Mouse (Mus musculus): ENCODE results near the gene Atg4d. TPM values are rescaled to one million over a fixed set of nuclear protein-coding genes. Genes with fewer than 3 reads are reported as not detected.

Atg4d gene
- polyA plus RNA-seq, 1 experiment = 39.8 TPM

- H3K79me2 ChIP-seq (ENCODE audit: control insufficient read depth, insufficient read depth) = peaks cover 23% of the 10 kb centered on the region
- H3ac ChIP-seq (ENCODE audit: control insufficient read depth, insufficient read length) = no peak overlapping the region
- no peak overlapping the region for H3K4me2 ChIP-seq (ENCODE audit: low read depth)
- no peaks in the 10 kb centered on the region for H3K36me3 ChIP-seq (ENCODE audit: control insufficient read depth, insufficient read depth)
- no peak for TF ChIP-seq POLR2AphosphoS2 (IDR thresholded peaks at IDR 0.05; ENCODE audit: insufficient read length, low read depth)
- TF ChIP-seq POLR2A (IDR thresholded peaks at IDR 0.05; ENCODE audit: insufficient read length, low read depth) = no peak
- no peak for TF ChIP-seq TCF12 (IDR thresholded peaks at IDR 0.05; ENCODE audit: insufficient read depth, poor library complexity, severe bottlenecking)
- no peak for TF ChIP-seq TCF3 (IDR thresholded peaks at IDR 0.05; ENCODE audit: insufficient read length, low read depth)
- TF ChIP-seq MYOG (IDR thresholded peaks at IDR 0.05; ENCODE audit: control insufficient read depth in 1 of 3, insufficient read depth in 1 of 3, insufficient read length in 2 of 3, low read depth in 2 of 3) = no peak
- TF ChIP-seq MYOD1 (IDR thresholded peaks at IDR 0.05; ENCODE audit: control insufficient read depth in 1 of 3, insufficient read length in 2 of 3, low read depth in 2 of 3) = no peak
- no peak for TF ChIP-seq USF1 (IDR thresholded peaks at IDR 0.05; ENCODE audit: low read depth)
- TF ChIP-seq CEBPB (IDR thresholded peaks at IDR 0.05; ENCODE audit: insufficient read depth, poor library complexity, severe bottlenecking) = no peak
- no peak for TF ChIP-seq E2F4 (IDR thresholded peaks at IDR 0.05; ENCODE audit: insufficient read depth)
- TF ChIP-seq SRF (IDR thresholded peaks at IDR 0.05; ENCODE audit: control insufficient read depth, insufficient read length, low read depth) = no peak
- no peak for TF ChIP-seq REST (IDR thresholded peaks at IDR 0.05; ENCODE audit: insufficient read depth, insufficient read length)
- TF ChIP-seq MAX (IDR thresholded peaks at IDR 0.05; ENCODE audit: low read depth) = no peak
- H3K4me3 ChIP-seq = no peak overlapping the region
- H3K27me3 ChIP-seq (ENCODE audit: control insufficient read depth, insufficient read depth, insufficient read length) = no peaks in the 10 kb centered on the region
These were observed 29.8 kb upstream of the Atg4d start for GRCm38 (mm10) chr9:21235341-21235740.

- H3K27me3 ChIP-seq (ENCODE audit: control insufficient read depth, insufficient read depth, insufficient read length) = no peaks in the 10 kb centered on the region
- H3K4me3 ChIP-seq = peak overlapping the region; percentile 60
- peaks cover 23% of the 10 kb centered on the region for H3K79me2 ChIP-seq (ENCODE audit: control insufficient read depth, insufficient read depth)
- H3K4me2 ChIP-seq (ENCODE audit: low read depth) = peak overlapping the region; percentile 85
- TF ChIP-seq CEBPB (IDR thresholded peaks at IDR 0.05; ENCODE audit: insufficient read depth, poor library complexity, severe bottlenecking) (no peak), POLR2A (IDR thresholded peaks at IDR 0.05; ENCODE audit: insufficient read length, low read depth) (peak; percentile 7)
- H3ac ChIP-seq (ENCODE audit: control insufficient read depth, insufficient read length) = no peak overlapping the region
- H3K36me3 ChIP-seq (ENCODE audit: control insufficient read depth, insufficient read depth) = no peaks in the 10 kb centered on the region
These were observed 28.1 kb upstream of the Atg4d start for GRCm38 (mm10) chr9:21236991-21237367.

DNA sequence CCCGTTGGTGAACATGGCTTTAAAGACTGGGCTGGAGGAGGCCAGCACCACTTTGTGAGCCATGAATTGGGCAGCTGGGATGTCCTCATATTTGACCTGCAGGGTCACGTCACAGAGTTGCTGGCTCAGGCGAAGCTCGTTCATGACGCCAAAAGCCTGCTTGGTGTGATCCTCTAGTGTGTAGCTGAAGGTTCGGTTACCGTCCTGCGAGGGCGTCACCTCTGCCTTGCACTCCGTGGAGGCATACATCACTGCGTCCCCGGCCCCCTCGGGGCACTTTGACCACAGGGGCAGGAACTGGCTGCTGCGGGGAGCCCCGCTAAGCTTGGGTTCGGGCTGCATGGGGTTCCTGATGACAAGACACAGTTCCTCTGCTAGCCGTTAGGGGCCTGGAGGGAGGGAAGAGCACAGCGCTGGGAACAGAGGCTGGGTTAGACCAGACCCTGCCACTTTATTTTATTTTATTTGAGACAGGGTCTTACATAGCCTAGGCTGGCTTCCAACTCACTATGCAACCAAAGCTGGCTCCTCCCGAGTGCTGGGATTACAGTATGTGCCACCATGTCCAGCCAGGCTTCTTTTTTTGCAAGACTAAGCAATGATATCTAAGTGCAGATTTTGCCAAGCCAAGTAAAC is 27.6 kb upstream of the Atg4d start:
- H3K27me3 ChIP-seq (ENCODE audit: control insufficient read depth, insufficient read depth, insufficient read length) = no peaks in the 10 kb centered on the region
- TF ChIP-seq MYOG (IDR thresholded peaks at IDR 0.05; ENCODE audit: control insufficient read depth in 1 of 3, insufficient read depth in 1 of 3, insufficient read length in 2 of 3, low read depth in 2 of 3) = no peak
- TF ChIP-seq MAX (IDR thresholded peaks at IDR 0.05; ENCODE audit: low read depth) = no peak
- TF ChIP-seq USF1 (IDR thresholded peaks at IDR 0.05; ENCODE audit: low read depth) = no peak
- no peak for TF ChIP-seq REST (IDR thresholded peaks at IDR 0.05; ENCODE audit: insufficient read depth, insufficient read length)
- no peak for TF ChIP-seq TCF3 (IDR thresholded peaks at IDR 0.05; ENCODE audit: insufficient read length, low read depth)
- TF ChIP-seq POLR2AphosphoS2 (IDR thresholded peaks at IDR 0.05; ENCODE audit: insufficient read length, low read depth) = no peak
- no peak for TF ChIP-seq CEBPB (IDR thresholded peaks at IDR 0.05; ENCODE audit: insufficient read depth, poor library complexity, severe bottlenecking)
- no peak for TF ChIP-seq MYOD1 (IDR thresholded peaks at IDR 0.05; ENCODE audit: control insufficient read depth in 1 of 3, insufficient read length in 2 of 3, low read depth in 2 of 3)
- TF ChIP-seq SRF (IDR thresholded peaks at IDR 0.05; ENCODE audit: control insufficient read depth, insufficient read length, low read depth) = no peak
- TF ChIP-seq E2F4 (IDR thresholded peaks at IDR 0.05; ENCODE audit: insufficient read depth) = no peak
- no peak for TF ChIP-seq TCF12 (IDR thresholded peaks at IDR 0.05; ENCODE audit: insufficient read depth, poor library complexity, severe bottlenecking)
- no peak for TF ChIP-seq POLR2A (IDR thresholded peaks at IDR 0.05; ENCODE audit: insufficient read length, low read depth)
- no peaks in the 10 kb centered on the region for H3K36me3 ChIP-seq (ENCODE audit: control insufficient read depth, insufficient read depth)
- H3K4me3 ChIP-seq = peak overlapping the region; percentile 60
- peak overlapping the region; percentile 40 for H3ac ChIP-seq (ENCODE audit: control insufficient read depth, insufficient read length)
- peaks cover 23% of the 10 kb centered on the region for H3K79me2 ChIP-seq (ENCODE audit: control insufficient read depth, insufficient read depth)
- peak overlapping the region; percentile 85 for H3K4me2 ChIP-seq (ENCODE audit: low read depth)

GRCm38 (mm10) chr9:21238004-21238732 is 26.9 kb upstream of the Atg4d start:
- peaks cover 23% of the 10 kb centered on the region for H3K79me2 ChIP-seq (ENCODE audit: control insufficient read depth, insufficient read depth)
- H3ac ChIP-seq (ENCODE audit: control insufficient read depth, insufficient read length) = peak overlapping the region; percentile 40

More at GRCm38 (mm10) chr9:21238004-21238732, 26.9 kb upstream of the Atg4d start:
- Histone ChIP-seq H3K4me2 (ENCODE audit: low read depth) (peak overlapping the region; percentile 85), H3K36me3 (ENCODE audit: control insufficient read depth, insufficient read depth) (no peaks in the 10 kb centered on the region), H3K4me3 (peak overlapping the region; percentile 60), H3K27me3 (ENCODE audit: control insufficient read depth, insufficient read depth, insufficient read length) (no peaks in the 10 kb centered on the region)
- TF ChIP-seq REST (IDR thresholded peaks at IDR 0.05; ENCODE audit: insufficient read depth, insufficient read length) = no peak
- TF ChIP-seq TCF12 (IDR thresholded peaks at IDR 0.05; ENCODE audit: insufficient read depth, poor library complexity, severe bottlenecking) = no peak
- TF ChIP-seq TCF3 (IDR thresholded peaks at IDR 0.05; ENCODE audit: insufficient read length, low read depth) = no peak
- TF ChIP-seq USF1 (IDR thresholded peaks at IDR 0.05; ENCODE audit: low read depth) = no peak
- TF ChIP-seq POLR2A (IDR thresholded peaks at IDR 0.05; ENCODE audit: insufficient read length, low read depth) = no peak
- no peak for TF ChIP-seq CEBPB (IDR thresholded peaks at IDR 0.05; ENCODE audit: insufficient read depth, poor library complexity, severe bottlenecking)
- no peak for TF ChIP-seq SRF (IDR thresholded peaks at IDR 0.05; ENCODE audit: control insufficient read depth, insufficient read length, low read depth)
- TF ChIP-seq MYOG (IDR thresholded peaks at IDR 0.05; ENCODE audit: control insufficient read depth in 1 of 3, insufficient read depth in 1 of 3, insufficient read length in 2 of 3, low read depth in 2 of 3) = no peak

All from myocyte (in vitro differentiated cells).